Mouse (Mus musculus): Measurements from ENCODE around the gene Thop1. TPM values are rescaled to one million over a fixed set of nuclear protein-coding genes. Genes with fewer than 3 reads are reported as not detected.

Thop1 gene
- polyA plus RNA-seq, 1 experiment from 2014 or later: 80.3 TPM

DNA sequence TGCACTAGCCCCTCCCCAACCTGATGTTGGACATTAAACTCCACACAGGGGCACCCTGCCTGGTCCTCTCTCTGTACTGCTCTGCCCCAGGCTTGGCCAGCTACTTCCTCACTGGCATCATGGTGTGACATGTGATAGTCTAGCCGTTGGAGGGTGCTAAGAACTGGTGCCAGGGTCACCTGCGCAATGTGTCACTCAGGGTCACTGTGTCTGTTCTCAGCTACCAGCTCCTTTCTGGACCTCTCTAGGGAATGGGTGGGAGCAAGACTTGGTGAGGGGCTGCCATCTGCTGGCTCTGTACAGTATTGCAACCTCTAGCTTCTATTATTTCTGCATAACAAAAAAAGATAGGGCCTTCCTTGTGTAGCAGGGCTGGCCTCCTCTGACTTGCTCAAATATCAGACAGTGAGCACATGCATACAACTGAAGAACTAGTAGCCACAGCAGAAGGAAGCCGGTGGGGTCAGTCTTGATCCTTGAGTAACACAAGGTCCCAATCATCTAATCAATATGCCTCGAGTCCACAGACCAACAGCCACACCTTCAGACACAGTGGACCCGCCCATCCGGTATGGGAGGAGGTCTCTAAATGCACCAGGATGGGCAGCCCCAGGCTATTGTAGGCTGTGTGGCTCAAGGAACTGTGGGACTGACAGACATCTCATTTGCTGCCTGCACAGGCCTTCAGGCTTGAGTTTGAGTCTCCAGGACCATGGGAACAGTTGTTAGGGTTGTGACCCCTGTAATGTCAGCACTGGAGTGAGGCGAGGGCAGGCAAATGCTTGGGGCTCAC is 12.5 kb downstream of the Thop1 start:
- peak; percentile 71 for DNase-seq (ENCODE audit: low spot score)
- WGBS: 74% methylated on average over 7 of the region's 7 CpGs
- no peak overlapping the region for H3K27ac ChIP-seq (ENCODE audit: low read depth, low read length)

GRCm38 (mm10) chr10:81087021-81087420 is 17.2 kb downstream of the Thop1 start:
- Histone ChIP-seq H3K4me3 (ENCODE audit: low read depth, low read length) (no peak overlapping the region), H3K36me3 (ENCODE audit: control insufficient read depth, insufficient read depth, low read length) (peaks cover 10% of the 10 kb centered on the region), H3K27me3 (replicated peaks; ENCODE audit: control insufficient read depth, insufficient read depth, low read length) (0 out of 2 replicates have a peak, but pooled peaks cover 2% of the 10 kb centered on the region), H3K27ac (ENCODE audit: low read depth, low read length) (no peak overlapping the region), H3K4me1 (replicated peaks; ENCODE audit: control insufficient read depth, insufficient read depth, low read length) (peaks cover 6% of the 10 kb centered on the region), H3K9ac (ENCODE audit: low read depth, low read length) (no peak overlapping the region), H3K9me3 (ENCODE audit: control insufficient read depth, low read length) (peaks cover 2% of the 10 kb centered on the region; the same call in 1 of the 2 replicates), H3K4me2 (no peak overlapping the region)
- DNase-seq (ENCODE audit: low spot score) (no peak), ATAC-seq (replicated peaks; ENCODE audit: low FRiP score) (no peak)
- 50% methylated on average over 2 of the region's 2 CpGs for WGBS

More for the DNA sequence above, 12.5 kb downstream of the Thop1 start:
- H3K4me1 ChIP-seq (replicated peaks; ENCODE audit: control insufficient read depth, insufficient read depth, low read length): no peaks in the 10 kb centered on the region
- no peak overlapping the region for H3K4me3 ChIP-seq (ENCODE audit: low read depth, low read length)
- H3K4me2 ChIP-seq: no peak overlapping the region
- no peaks in the 10 kb centered on the region for H3K27me3 ChIP-seq (replicated peaks; ENCODE audit: control insufficient read depth, insufficient read depth, low read length)
- H3K9me3 ChIP-seq (ENCODE audit: control insufficient read depth, low read length): peaks cover 2% of the 10 kb centered on the region; the same call in 1 of the 2 replicates
- ATAC-seq (replicated peaks; ENCODE audit: low FRiP score): peak; percentile 48
- H3K36me3 ChIP-seq (ENCODE audit: control insufficient read depth, insufficient read depth, low read length): peaks cover 36% of the 10 kb centered on the region
- no peak overlapping the region for H3K9ac ChIP-seq (ENCODE audit: low read depth, low read length)

DNA sequence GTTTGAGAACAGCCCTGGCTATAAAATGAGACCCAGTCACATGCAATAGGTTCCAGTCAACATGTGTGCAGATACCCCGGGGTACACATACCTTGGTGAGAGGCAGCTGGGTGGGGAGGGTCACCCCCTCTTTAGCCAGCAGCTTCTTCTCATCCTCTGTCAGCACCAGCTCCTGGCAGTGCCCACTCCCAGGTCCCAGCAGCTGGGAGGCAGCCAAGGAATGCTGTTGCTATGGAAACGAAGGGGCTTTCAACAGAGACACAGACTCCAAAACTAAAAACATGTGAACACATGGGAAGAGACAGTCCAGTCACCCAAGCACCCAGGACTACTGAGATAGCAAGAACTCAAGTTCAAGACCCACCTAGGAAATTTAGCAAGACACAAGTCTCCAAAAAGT is 19.4 kb downstream of the Thop1 start:
- Histone ChIP-seq H3K36me3 (ENCODE audit: control insufficient read depth, insufficient read depth, low read length) (peaks cover 2% of the 10 kb centered on the region; the same call in 1 of the 2 replicates), H3K4me2 (no peak overlapping the region), H3K27ac (ENCODE audit: low read depth, low read length) (no peak overlapping the region), H3K27me3 (replicated peaks; ENCODE audit: control insufficient read depth, insufficient read depth, low read length) (peaks cover 2% of the 10 kb centered on the region; the same call in 1 of the 2 replicates), H3K9me3 (ENCODE audit: control insufficient read depth, low read length) (peaks cover 2% of the 10 kb centered on the region; the same call in 1 of the 2 replicates), H3K9ac (ENCODE audit: low read depth, low read length) (no peak overlapping the region), H3K4me3 (ENCODE audit: low read depth, low read length) (no peak overlapping the region), H3K4me1 (replicated peaks; ENCODE audit: control insufficient read depth, insufficient read depth, low read length) (peaks cover 17% of the 10 kb centered on the region)
- 64% methylated on average over 2 of the region's 2 CpGs for WGBS
- DNase-seq (ENCODE audit: low spot score) (no peak), ATAC-seq (replicated peaks; ENCODE audit: low FRiP score) (no peak)

DNA sequence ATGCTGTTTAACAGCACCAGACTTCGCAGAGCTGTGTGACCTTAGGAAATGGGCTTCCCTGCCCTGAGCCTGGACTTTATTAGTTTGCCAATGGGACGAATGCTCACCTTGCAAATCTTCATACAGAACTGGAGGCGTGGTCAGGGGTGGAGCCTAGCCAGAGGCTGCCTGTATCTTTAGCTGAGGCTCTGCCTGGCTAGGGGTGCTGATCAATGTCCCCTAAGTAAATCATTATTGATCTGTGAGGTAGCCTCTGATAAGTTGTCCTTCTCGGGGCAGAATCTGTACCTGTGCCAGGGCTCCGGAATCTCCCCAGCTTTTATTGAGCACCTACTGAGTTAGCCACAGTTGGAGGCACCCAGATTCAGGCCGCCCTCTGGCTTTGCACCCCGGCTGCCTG is 20.8 kb downstream of the Thop1 start:
- H3K36me3 ChIP-seq (ENCODE audit: control insufficient read depth, insufficient read depth, low read length): peaks cover 2% of the 10 kb centered on the region; the same call in 1 of the 2 replicates
- H3K4me3 ChIP-seq (ENCODE audit: low read depth, low read length): 0 out of 2 replicates have a peak overlapping the region, but pooled peaks have one; percentile 6
- ATAC-seq (replicated peaks; ENCODE audit: low FRiP score) (no peak), DNase-seq (ENCODE audit: low spot score) (no peak)
- H3K4me2 ChIP-seq: 0 out of 2 replicates have a peak overlapping the region, but pooled peaks have one; percentile 7
- H3K27ac ChIP-seq (ENCODE audit: low read depth, low read length): peak overlapping the region; percentile 25; the same call in 1 of the 2 replicates
- H3K4me1 ChIP-seq (replicated peaks; ENCODE audit: control insufficient read depth, insufficient read depth, low read length): peaks cover 28% of the 10 kb centered on the region
- peaks cover 2% of the 10 kb centered on the region; the same call in 1 of the 2 replicates for H3K9me3 ChIP-seq (ENCODE audit: control insufficient read depth, low read length)
- H3K27me3 ChIP-seq (replicated peaks; ENCODE audit: control insufficient read depth, insufficient read depth, low read length): peaks cover 2% of the 10 kb centered on the region; the same call in 1 of the 2 replicates
- H3K9ac ChIP-seq (ENCODE audit: low read depth, low read length): no peak overlapping the region
- 61% methylated on average over 7 of the region's 7 CpGs for WGBS

- 0 out of 2 replicates have a peak, but pooled peaks cover 3% of the 10 kb centered on the region for H3K9me3 ChIP-seq (ENCODE audit: control insufficient read depth, low read length)
- 0 out of 2 replicates have a peak overlapping the region, but pooled peaks have one; percentile 6 for H3K4me3 ChIP-seq (ENCODE audit: low read depth, low read length)
- ATAC-seq (replicated peaks; ENCODE audit: low FRiP score) (peak; percentile 58), DNase-seq (ENCODE audit: low spot score) (peak; percentile 78)
- H3K4me2 ChIP-seq: peak overlapping the region; percentile 47
- WGBS: 45% methylated on average over 22 of the region's 22 CpGs
- peaks cover under 1% of the 10 kb centered on the region; the same call in 1 of the 2 replicates for H3K36me3 ChIP-seq (ENCODE audit: control insufficient read depth, insufficient read depth, low read length)
- H3K27ac ChIP-seq (ENCODE audit: low read depth, low read length): peak overlapping the region; percentile 74
- no peak overlapping the region for H3K9ac ChIP-seq (ENCODE audit: low read depth, low read length)
- peaks cover 37% of the 10 kb centered on the region for H3K4me1 ChIP-seq (replicated peaks; ENCODE audit: control insufficient read depth, insufficient read depth, low read length)
- H3K27me3 ChIP-seq (replicated peaks; ENCODE audit: control insufficient read depth, insufficient read depth, low read length): peaks cover 2% of the 10 kb centered on the region; the same call in 1 of the 2 replicates
These were observed 22.8 kb downstream of the Thop1 start for GRCm38 (mm10) chr10:81092465-81093250.

- H3K27me3 ChIP-seq (replicated peaks; ENCODE audit: control insufficient read depth, insufficient read depth, low read length): peaks cover 2% of the 10 kb centered on the region; the same call in 1 of the 2 replicates
- no peaks in the 10 kb centered on the region for H3K36me3 ChIP-seq (ENCODE audit: control insufficient read depth, insufficient read depth, low read length)
- 0 out of 2 replicates have a peak, but pooled peaks cover 3% of the 10 kb centered on the region for H3K9me3 ChIP-seq (ENCODE audit: control insufficient read depth, low read length)
- ATAC-seq (replicated peaks; ENCODE audit: low FRiP score) (peak; percentile 92), DNase-seq (ENCODE audit: low spot score) (peak; percentile 60)
- 44% methylated on average over 9 of the region's 9 CpGs for whole genome bisulfite sequencing
- peaks cover 37% of the 10 kb centered on the region for H3K4me1 ChIP-seq (replicated peaks; ENCODE audit: control insufficient read depth, insufficient read depth, low read length)
- no peak overlapping the region for H3K4me3 ChIP-seq (ENCODE audit: low read depth, low read length)
- H3K9ac ChIP-seq (ENCODE audit: low read depth, low read length): no peak overlapping the region
- H3K4me2 ChIP-seq: peak overlapping the region; percentile 21; the same call in 1 of the 2 replicates
- H3K27ac ChIP-seq (ENCODE audit: low read depth, low read length): peak overlapping the region; percentile 15
These were observed 25.3 kb downstream of the Thop1 start for GRCm38 (mm10) chr10:81094931-81095678.

DNA sequence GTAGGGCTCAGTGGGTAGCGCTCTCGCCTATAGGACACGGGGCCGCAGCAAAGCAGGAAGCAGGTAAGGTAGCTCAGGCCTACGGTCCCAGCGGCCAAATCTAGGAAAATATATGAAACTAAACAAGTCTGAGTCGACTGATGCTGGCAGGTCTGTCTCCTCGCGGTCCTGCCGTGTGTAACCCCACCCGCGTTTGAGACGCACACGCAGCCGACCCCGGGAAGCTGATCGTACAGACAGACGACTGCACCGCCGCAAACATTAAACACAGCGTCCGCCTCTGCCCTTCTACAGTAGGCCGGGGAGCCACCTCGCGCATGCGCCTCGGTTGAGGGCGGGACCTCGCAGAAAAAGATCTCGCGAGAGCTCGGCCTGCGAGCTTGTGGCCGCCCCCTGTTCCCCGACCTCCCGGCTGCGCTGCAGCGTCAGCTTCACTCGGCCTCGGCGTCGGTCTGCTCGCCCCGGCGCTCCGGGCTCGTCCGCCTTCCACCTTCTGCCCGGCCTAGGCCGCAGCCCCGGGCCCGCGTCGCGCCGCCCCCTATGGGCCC is 35.8 kb downstream of the Thop1 start, which contains the start of gene Map2k2:
Gene Map2k2, plus strand, starts transcription at position 351 of the 548 bp plus-strand sequence.
- peak within 1 kb of the TSS; percentile 94 for H3K4me2 ChIP-seq
- H3K4me3 ChIP-seq (ENCODE audit: low read depth, low read length): peak within 1 kb of the TSS; percentile 94
- no peaks in the 10 kb centered on the region for H3K9me3 ChIP-seq (ENCODE audit: control insufficient read depth, low read length)
- H3K27me3 ChIP-seq (replicated peaks; ENCODE audit: control insufficient read depth, insufficient read depth, low read length): no peaks in the 10 kb centered on the region
- H3K36me3 ChIP-seq (ENCODE audit: control insufficient read depth, insufficient read depth, low read length): peaks cover 23% of the 10 kb centered on the region
- peak within 1 kb of the TSS; percentile 99 for H3K27ac ChIP-seq (ENCODE audit: low read depth, low read length)
- DNase-seq (ENCODE audit: low spot score) (peak; percentile 92), ATAC-seq (replicated peaks; ENCODE audit: low FRiP score) (peak; percentile 90)
- peak within 1 kb of the TSS; percentile 94 for H3K9ac ChIP-seq (ENCODE audit: low read depth, low read length)
- peaks cover 26% of the 10 kb centered on the region for H3K4me1 ChIP-seq (replicated peaks; ENCODE audit: control insufficient read depth, insufficient read depth, low read length)
- WGBS: under 1% methylated on average over 56 of the region's 56 CpGs
